In the genomic region with DNA sequence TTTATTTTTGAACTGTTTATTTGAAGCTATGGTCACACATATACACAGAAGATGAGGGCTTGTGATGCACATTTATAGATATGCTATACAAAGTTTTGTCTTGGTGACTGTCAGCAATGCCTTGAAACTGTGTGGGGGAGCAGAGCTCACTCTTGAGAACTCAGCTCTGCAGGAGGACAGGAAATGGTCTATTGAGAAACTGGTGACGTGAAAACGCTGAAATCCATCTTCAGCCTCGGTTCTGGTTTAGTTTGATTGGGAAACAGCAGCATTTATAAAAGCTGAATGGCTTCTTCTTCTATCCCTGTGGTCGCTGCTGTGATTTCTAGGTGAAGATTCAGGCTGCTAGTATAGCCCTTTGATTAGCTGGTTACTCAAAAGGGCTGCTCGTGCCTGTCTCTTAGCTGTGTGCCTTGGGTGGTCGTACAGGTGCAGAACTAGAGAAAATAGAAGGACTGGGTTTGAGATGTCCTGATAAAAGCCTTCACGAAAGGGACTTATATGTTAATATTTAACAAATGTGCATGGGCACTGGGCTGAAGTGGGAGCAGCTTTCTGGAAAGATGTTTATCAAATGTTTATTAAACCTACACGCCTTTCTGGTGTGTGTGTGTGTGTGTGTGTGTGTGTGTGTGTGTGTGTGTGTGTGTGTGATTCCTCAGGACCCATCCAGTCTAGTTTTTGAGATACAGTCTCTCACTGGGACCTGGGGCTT, we compare ENCODE assay signal across 16 mouse cellular contexts.
DNase-seq lines count a peak whose midpoint lies in the region; ATAC-seq and TF ChIP-seq lines count a peak whose summit lies in the region.
"Had no signal": no experiment of that assay in that cellular context is flagged by ENCODE, and none has a peak within 500 bp of the region (broad histone marks: within the 10 kb centered on the region; RNA-seq: fewer than 3 reads in every experiment).

No protein-coding gene starts in this region.

- intact Hi-C loops in gastrocnemius, postnatal 14 days (cut with DNase I; ENCODE audit: low total_unique reads): no loop called here

- WGBS in lung, embryonic 15.5 days: 37% methylated on average over 8 of the region's 8 CpGs
- 40% methylated on average over 8 of the region's 8 CpGs for WGBS in lung, adult 2 months
- whole genome bisulfite sequencing in bone marrow, adult 2 months: 40% methylated on average over 8 of the region's 8 CpGs

- H3K9ac ChIP-seq in lung, embryonic 15.5 days: no peak overlapping the region
- H3K9ac ChIP-seq: forebrain, embryonic 12.5 days; neural tube, embryonic 12.5 days had no signal

- DNase-seq in lung, adult 2 months: no peak
- peak; percentile 36 for DNase-seq in kidney, adult 9 months
- peak; percentile 54 for DNase-seq in lung, postnatal 36 days
- no peak for DNase-seq in cerebellum, adult 11 months
- no peak for DNase-seq in gastrocnemius, postnatal 14 days
- DNase-seq: cerebellum, adult 9-11 months; gastrocnemius, postnatal 10 days; layer of hippocampus, adult 9-11 months; right cerebral cortex, adult 18-20 months had no signal

- no peaks in the 10 kb centered on the region for H3K27me3 ChIP-seq in lung, embryonic 15.5 days
- H3K27me3 ChIP-seq: forebrain, embryonic 12.5 days; neural tube, embryonic 12.5 days had no signal

- H3K27ac ChIP-seq in lung, embryonic 15.5 days: 0 out of 2 replicates have a peak overlapping the region, but pooled peaks have one; percentile 1
- peak overlapping the region; percentile 17; the same call in 1 of the 2 replicates for H3K27ac ChIP-seq in bone marrow, adult 2 months (ENCODE audit: control insufficient read depth, insufficient read depth, low read depth, low read length, poor library complexity)
- H3K27ac ChIP-seq: forebrain, embryonic 12.5 days; hindbrain, postnatal 0 days; limb, embryonic 10.5 days; neural tube, embryonic 12.5 days had no signal

- TF ChIP-seq CTCF in lung, adult 2 months (IDR thresholded peaks at IDR 0.05; ENCODE audit: insufficient read depth, low read length): no peak
- TF ChIP-seq CTCF in bone marrow, adult 2 months (IDR thresholded peaks at IDR 0.05; ENCODE audit: control insufficient read depth, insufficient read depth, low read length): no peak

- H3K4me3 ChIP-seq in lung, embryonic 15.5 days: no peak overlapping the region
- H3K4me3 ChIP-seq in lung, adult 2 months (replicated peaks; ENCODE audit: extremely low read depth, low read depth, low read length): no peak overlapping the region
- no peak overlapping the region for H3K4me3 ChIP-seq in bone marrow, adult 2 months (replicated peaks; ENCODE audit: control insufficient read depth, low read depth, low read length)
- H3K4me3 ChIP-seq: forebrain, embryonic 12.5 days; limb, embryonic 10.5 days; neural tube, embryonic 12.5 days had no signal

- H3K4me1 ChIP-seq in lung, embryonic 15.5 days: peaks cover 20% of the 10 kb centered on the region
- H3K4me1 ChIP-seq in lung, adult 2 months (ENCODE audit: control insufficient read depth, insufficient read depth, low read length): peaks cover 7% of the 10 kb centered on the region
- H3K4me1 ChIP-seq in bone marrow, adult 2 months (ENCODE audit: control insufficient read depth, insufficient read depth, low read length): peaks cover 14% of the 10 kb centered on the region

- TF ChIP-seq POLR2A in lung, adult 2 months (IDR thresholded peaks at IDR 0.05; ENCODE audit: borderline replicate concordance, extremely low read depth, low read depth, low read length): no peak
- TF ChIP-seq POLR2A in bone marrow, adult 2 months (IDR thresholded peaks at IDR 0.05; ENCODE audit: borderline replicate concordance, control insufficient read depth, low read depth, low read length): no peak

- no peak overlapping the region for H3K4me2 ChIP-seq in lung, embryonic 15.5 days
- H3K4me2 ChIP-seq: forebrain, embryonic 12.5 days; neural tube, embryonic 12.5 days had no signal

- H3K36me3 ChIP-seq in lung, embryonic 15.5 days: no peaks in the 10 kb centered on the region
- H3K36me3 ChIP-seq: forebrain, embryonic 12.5 days; limb, embryonic 10.5 days; neural tube, embryonic 12.5 days had no signal

- ATAC-seq in lung, embryonic 15.5 days (ENCODE audit: borderline replicate concordance, extremely low read depth, low FRiP score, low TSS enrichment): no peak
- no peak for ATAC-seq in activated CD4-positive, CD25-positive, alpha-beta regulatory T cell, adult 4 months
- ATAC-seq: hindbrain, postnatal 0 days had no signal

- H3K9me3 ChIP-seq in lung, embryonic 15.5 days: no peaks in the 10 kb centered on the region
- H3K9me3 ChIP-seq: forebrain, embryonic 12.5 days; limb, embryonic 10.5 days; neural tube, embryonic 12.5 days had no signal

Comparison
In these comparisons a context has a peak if more than half of its experiments do, and no peak if none do; other contexts are left out.
1. DNase-seq: peak in kidney, adult 9 months (single experiment) and lung, postnatal 36 days (single experiment); none in lung, adult 2 months (single experiment), cerebellum, adult 11 months (single experiment) and gastrocnemius, postnatal 14 days (single experiment).